Mouse (Mus musculus) bone marrow, adult 2 months (tissue): ENCODE measurements around the gene Srcin1.

Experiments
- CTCF ChIP-seq: fragments of 200-500 bp; IDR thresholded peaks from 2 replicates; pipeline ENCODE4 v1.5.1; 2011; ENCODE audit warnings: low read length, control low read depth; ENCODE audit not compliant: control insufficient read depth, insufficient read depth
- POLR2A ChIP-seq: fragments of 200-500 bp; IDR thresholded peaks from 2 replicates; pipeline ENCODE4 v1.6.1; 2011; ENCODE audit warnings: low read depth, mild to moderate bottlenecking, control low read depth, low read length, borderline replicate concordance; ENCODE audit not compliant: control insufficient read depth

DNA sequence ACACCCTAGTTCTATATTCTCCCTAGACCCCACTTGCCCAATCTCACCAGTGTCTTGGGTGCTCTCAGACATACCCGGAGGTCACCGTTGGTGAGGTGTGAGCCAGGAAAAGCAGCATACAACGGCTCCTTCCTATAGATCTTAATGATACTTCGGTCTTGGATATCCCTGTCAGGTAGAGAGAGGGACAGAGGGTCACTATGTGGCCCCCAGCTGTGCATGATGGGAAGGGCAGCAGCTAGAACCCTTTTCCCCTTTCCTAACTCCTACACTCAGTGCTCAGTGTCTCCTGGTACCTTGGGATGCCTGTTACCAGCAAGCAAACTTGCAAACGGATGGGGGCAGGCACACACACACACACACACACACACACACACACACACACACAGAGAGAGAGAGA is 40.3 kb downstream of the Srcin1 start:
- TF ChIP-seq CTCF (no peak), POLR2A (no peak)
